Mouse (Mus musculus) embryonic fibroblast, embryonic 13.5 days (primary cell): Measurements from ENCODE around the gene St6galnac4. TPM values are rescaled to one million over a fixed set of nuclear protein-coding genes. Genes with fewer than 3 reads are reported as not detected.
A peak's percentile ranks its signal among the peaks of the same experiment; 100 is the strongest.

Source experiments
- H3K27ac ChIP-seq: 2 replicates; pipeline ENCODE4 v1.5.1; 2012; ENCODE audit warnings: low read length, control low read depth, inconsistent platforms; ENCODE audit not compliant: insufficient read depth
- H3K4me1 ChIP-seq: 2 replicates; pipeline ENCODE4 v1.6.1; 2011; ENCODE audit warnings: low read length; ENCODE audit not compliant: control insufficient read depth, insufficient read depth
- H3K4me3 ChIP-seq: 2 replicates; pipeline ENCODE4 v1.5.1; 2011; ENCODE audit warnings: mild to moderate bottlenecking, control low read depth, low read length; ENCODE audit not compliant: insufficient read depth
- CTCF ChIP-seq: IDR thresholded peaks from 2 replicates; pipeline ENCODE4 v1.5.1; 2011; ENCODE audit warnings: mild to moderate bottlenecking, control low read depth, low read length, moderate library complexity, borderline replicate concordance; ENCODE audit not compliant: insufficient read depth
- POLR2A ChIP-seq: IDR thresholded peaks from 2 replicates; pipeline ENCODE4 v1.6.1; 2011; ENCODE audit warnings: low read depth, mild to moderate bottlenecking, control low read depth, low read length, moderate library complexity
- polyA plus RNA-seq: library from polyadenylated mRNA; stranded (reverse); fragments of >200 nt; gene quantifications from 2 replicates; pipeline ENCODE4 v1.2.4, GENCODE M21; 2011; ENCODE audit warnings: low read depth; ENCODE audit not compliant: missing spikeins, insufficient read length

St6galnac4 gene
- polyA plus RNA-seq, 1 experiment, result 20.4 TPM

DNA sequence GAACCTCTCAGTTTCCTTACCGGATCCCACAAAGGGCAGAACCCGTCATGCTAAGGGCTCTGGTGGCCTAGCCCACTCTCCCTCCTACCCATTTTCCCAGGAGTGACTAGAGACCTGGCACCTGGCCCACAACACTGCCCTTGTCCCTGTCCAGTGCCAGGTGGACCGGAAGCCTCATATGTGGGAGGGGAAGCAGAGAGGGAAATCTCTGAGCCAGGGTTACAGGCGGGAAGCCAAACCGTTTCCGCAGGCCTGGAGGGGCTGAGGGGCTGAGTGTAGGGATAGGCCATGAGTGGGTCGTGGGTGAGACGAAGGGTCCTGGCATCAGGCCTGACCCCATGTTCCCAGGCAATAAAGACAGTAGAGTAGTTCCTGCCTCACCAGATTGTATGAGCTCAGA lies 11.6 kb downstream of the St6galnac4 start:
- Histone ChIP-seq H3K27ac (no peak overlapping the region), H3K4me3 (no peak overlapping the region), H3K4me1 (no peaks in the 10 kb centered on the region; the same call in 1 of the 2 replicates)
- TF ChIP-seq POLR2A (no peak), CTCF (no peak)

- Histone ChIP-seq H3K4me1 (no peaks in the 10 kb centered on the region; the same call in 1 of the 2 replicates), H3K27ac (no peak within 1 kb of the TSS), H3K4me3 (no peak within 1 kb of the TSS)
Measured at GRCm38 (mm10) chr2:32599409-32599808, 12.5 kb downstream of the St6galnac4 start, which contains the start of gene St6galnac6. St6galnac6 (plus strand) TSS chr2:32599709.

GRCm38 (mm10) chr2:32601417-32602065 lies 14.6 kb downstream of the St6galnac4 start:
- Histone ChIP-seq H3K27ac (no peak overlapping the region), H3K4me1 (no peaks in the 10 kb centered on the region; the same call in 1 of the 2 replicates)
- TF ChIP-seq POLR2A (no peak), CTCF (peak; percentile 76; the same call in 1 of the 2 replicates)

More at GRCm38 (mm10) chr2:32599409-32599808, 12.5 kb downstream of the St6galnac4 start, which contains the start of gene St6galnac6:
- TF ChIP-seq CTCF (no peak), POLR2A (no peak)

DNA sequence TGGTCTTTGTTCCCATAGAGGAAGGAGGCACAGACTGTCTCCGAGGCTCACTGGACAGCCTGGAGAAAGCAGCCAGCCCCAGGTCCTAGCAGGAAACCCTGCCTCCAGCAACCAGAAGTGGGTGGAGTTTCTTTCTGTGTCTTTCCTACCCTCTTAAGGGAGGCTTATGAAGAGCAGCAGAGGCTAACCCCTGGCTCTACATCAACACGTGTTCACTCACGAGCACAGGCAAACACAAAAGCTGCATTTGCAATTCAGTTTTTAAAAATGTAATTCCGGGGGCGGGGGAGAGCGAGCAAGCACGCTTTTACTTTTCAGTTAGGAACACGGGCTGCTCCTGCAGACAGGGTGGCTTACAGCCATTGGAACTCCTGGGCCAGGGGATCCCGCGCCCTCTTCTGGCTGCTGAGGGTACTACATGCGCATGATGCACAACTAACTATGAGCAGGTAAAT lies 15.7 kb downstream of the St6galnac4 start:
- no peak overlapping the region for H3K27ac ChIP-seq
- H3K4me1 ChIP-seq, result no peaks in the 10 kb centered on the region; the same call in 1 of the 2 replicates
- TF ChIP-seq CTCF (peak; percentile 80), POLR2A (peak; percentile 70)
- H3K4me3 ChIP-seq, result peak overlapping the region; percentile 36; the same call in 1 of the 2 replicates

More at GRCm38 (mm10) chr2:32601417-32602065, 14.6 kb downstream of the St6galnac4 start:
- H3K4me3 ChIP-seq, result no peak overlapping the region

- TF ChIP-seq CTCF (no peak), POLR2A (no peak)
- Histone ChIP-seq H3K4me3 (no peak overlapping the region), H3K4me1 (no peaks in the 10 kb centered on the region; the same call in 1 of the 2 replicates), H3K27ac (no peak overlapping the region)
Measured at GRCm38 (mm10) chr2:32604631-32605030, 17.7 kb downstream of the St6galnac4 start.

GRCm38 (mm10) chr2:32606161-32607142 lies 19.6 kb downstream of the St6galnac4 start:
- H3K4me1 ChIP-seq, result peaks cover 2% of the 10 kb centered on the region; the same call in 1 of the 2 replicates
- peak overlapping the region; percentile 87 for H3K4me3 ChIP-seq
- no peak overlapping the region for H3K27ac ChIP-seq
- peak; percentile 41; the same call in 1 of the 2 replicates for TF ChIP-seq POLR2A
- TF ChIP-seq CTCF, result no peak

DNA sequence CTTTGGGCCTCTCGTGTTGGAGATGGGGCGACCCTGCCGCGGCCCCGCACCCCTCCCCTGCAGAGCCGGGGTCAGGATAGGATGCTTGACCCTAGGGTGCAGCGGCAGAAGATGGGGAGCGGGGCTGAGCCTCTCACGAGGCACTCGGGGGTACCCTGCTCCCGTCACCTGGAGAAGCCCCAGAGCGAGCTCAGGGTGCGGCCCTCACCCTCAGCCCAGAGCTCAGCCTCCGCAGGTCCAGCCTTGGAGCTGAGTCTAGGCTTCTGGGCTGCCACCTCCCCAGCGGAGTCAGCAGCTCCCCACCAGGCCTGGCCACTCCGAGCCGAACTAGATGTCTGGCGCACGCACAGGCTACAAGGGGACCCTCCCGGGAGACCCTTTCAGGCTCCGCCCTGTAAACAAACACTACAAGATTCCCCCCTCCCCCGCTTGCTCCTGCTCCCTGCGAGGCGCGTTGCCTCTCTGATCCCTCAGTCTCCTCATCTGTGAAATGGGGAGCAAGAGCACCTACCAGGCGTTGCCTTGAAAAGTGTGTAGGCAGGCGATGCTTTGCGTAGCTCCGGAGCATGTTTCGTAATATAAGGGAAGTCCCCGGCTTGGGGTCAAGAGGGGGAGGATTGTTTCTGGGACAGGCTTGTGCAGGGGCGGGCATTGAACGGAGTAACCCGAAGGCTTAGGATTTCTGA lies 20.5 kb downstream of the St6galnac4 start:
- peak overlapping the region; percentile 87 for H3K4me3 ChIP-seq
- TF ChIP-seq POLR2A (peak; percentile 54), CTCF (no peak)
- 0 out of 2 replicates have a peak, but pooled peaks cover 2% of the 10 kb centered on the region for H3K4me1 ChIP-seq
- peak overlapping the region; percentile 15; the same call in 1 of the 2 replicates for H3K27ac ChIP-seq

DNA sequence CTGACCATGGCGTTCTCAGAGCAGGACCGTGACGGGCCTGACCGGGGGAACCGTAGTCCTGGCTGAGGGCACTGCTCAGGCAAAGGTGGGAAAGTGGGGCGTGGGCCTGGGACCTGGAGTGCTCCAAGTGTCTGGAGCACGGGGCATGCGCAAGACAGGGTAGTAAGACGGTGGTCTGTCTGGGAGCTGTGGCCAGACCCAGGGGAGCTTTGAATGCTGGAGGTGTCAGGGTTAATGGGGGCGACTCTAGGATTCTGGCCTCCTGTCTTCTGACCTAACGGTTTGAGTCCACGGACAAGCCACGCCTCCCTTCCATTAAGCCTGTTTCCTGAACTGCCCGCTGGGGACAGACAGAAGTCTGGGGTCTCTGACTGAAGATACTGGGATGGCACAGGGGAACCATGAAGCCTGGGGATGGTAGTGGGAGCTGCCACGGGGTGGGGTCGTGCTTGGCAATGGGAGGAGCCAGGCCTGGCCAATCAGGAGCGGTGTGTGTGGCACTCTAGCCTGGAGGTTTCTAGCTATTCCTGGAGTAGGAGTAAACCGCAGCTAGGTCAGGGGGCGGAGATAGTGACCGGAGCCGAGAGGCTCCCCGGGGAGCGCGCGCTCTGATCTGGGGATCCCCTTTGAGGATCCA lies 21.4 kb downstream of the St6galnac4 start:
- TF ChIP-seq POLR2A (no peak; the same call in 1 of the 2 replicates), CTCF (no peak)
- Histone ChIP-seq H3K4me1 (0 out of 2 replicates have a peak, but pooled peaks cover 2% of the 10 kb centered on the region), H3K4me3 (peak overlapping the region; percentile 87), H3K27ac (peak overlapping the region; percentile 17; the same call in 1 of the 2 replicates)
